Mouse (Mus musculus) embryonic facial prominence, embryonic 11.5 days (tissue): Measurements from ENCODE around the gene Gmcl1. TPM values are rescaled to one million over a fixed set of nuclear protein-coding genes. Genes with fewer than 3 reads are reported as not detected.

ENCODE experiments used
- ATAC-seq: fragments of 200-750 bp; cut with Nextera tagmentation; replicated peaks from 2 replicates; pipeline ENCODE4 v1.8.0; 2017; ENCODE audit warnings: low read depth; ENCODE audit not compliant: insufficient number of reproducible peaks, low FRiP score, low TSS enrichment
- DNase-seq: peaks from one replicate; pipeline ENCODE4 v3.0.0-alpha.2; 2015; ENCODE audit warnings: low spot score
- H3K27ac ChIP-seq: fragments of 300-500 bp; sonication (generic); replicated peaks from 2 replicates; pipeline ENCODE4 v1.5.1; 2014; ENCODE audit warnings: mild to moderate bottlenecking, low read depth, low read length, control low read depth
- H3K27me3 ChIP-seq: fragments of 300-500 bp; sonication (generic); 2 replicates; pipeline ENCODE4 v1.6.1; 2014; ENCODE audit warnings: mild to moderate bottlenecking, low read length, moderate library complexity, mixed read lengths; ENCODE audit not compliant: control insufficient read depth, insufficient read depth
- H3K36me3 ChIP-seq: fragments of 300-500 bp; sonication (generic); replicated peaks from 2 replicates; pipeline ENCODE4 v1.6.1; 2014; ENCODE audit warnings: low read depth, mild to moderate bottlenecking, low read length, moderate library complexity, mixed read lengths; ENCODE audit not compliant: control insufficient read depth, insufficient read depth
- H3K4me1 ChIP-seq: fragments of 300-500 bp; sonication (generic); 2 replicates; pipeline ENCODE4 v1.6.1; 2014; ENCODE audit warnings: low read length, mixed read lengths; ENCODE audit not compliant: control insufficient read depth, insufficient read depth
- H3K4me2 ChIP-seq: fragments of 300-500 bp; sonication (generic); 2 replicates; pipeline ENCODE4 v1.6.1; 2014; ENCODE audit warnings: low read depth, mild to moderate bottlenecking, control low read depth, low read length, moderate library complexity
- H3K4me3 ChIP-seq: fragments of 300-500 bp; sonication (generic); 2 replicates; pipeline ENCODE4 v1.5.1; 2014; ENCODE audit warnings: low read depth, low read length, control low read depth
- H3K9ac ChIP-seq: fragments of 300-500 bp; sonication (generic); replicated peaks from 2 replicates; pipeline ENCODE4 v1.6.1; 2014; ENCODE audit warnings: mild to moderate bottlenecking, control low read depth, low read length
- H3K9me3 ChIP-seq: fragments of 300-500 bp; sonication (generic); replicated peaks from 2 replicates; pipeline ENCODE4 v1.6.1; 2016; ENCODE audit warnings: mild to moderate bottlenecking, low read length, inconsistent platforms, mixed read lengths; ENCODE audit not compliant: control insufficient read depth
- WGBS: fragments of 180-500 bp; shearing (Covaris S2); extraction: QIAGEN DNeasy Blood & Tissue Kit; methylation state at CpG from one replicate; pipeline ENCODE4 v1.1.7; 2014; 5-methylcytosine and 5-hydroxymethylcytosine counted together
- polyA plus RNA-seq: library from polyadenylated mRNA; unstranded; fragments of >200 nt; fragmentation: Nextera tagmentation; extraction: Ambion mirVana; gene quantifications from 2 replicates; pipeline ENCODE4 v1.2.1, GENCODE M21; 2014

The Gmcl1 gene
- 49.3 and 57.4 TPM in 2 replicates for polyA plus RNA-seq

DNA sequence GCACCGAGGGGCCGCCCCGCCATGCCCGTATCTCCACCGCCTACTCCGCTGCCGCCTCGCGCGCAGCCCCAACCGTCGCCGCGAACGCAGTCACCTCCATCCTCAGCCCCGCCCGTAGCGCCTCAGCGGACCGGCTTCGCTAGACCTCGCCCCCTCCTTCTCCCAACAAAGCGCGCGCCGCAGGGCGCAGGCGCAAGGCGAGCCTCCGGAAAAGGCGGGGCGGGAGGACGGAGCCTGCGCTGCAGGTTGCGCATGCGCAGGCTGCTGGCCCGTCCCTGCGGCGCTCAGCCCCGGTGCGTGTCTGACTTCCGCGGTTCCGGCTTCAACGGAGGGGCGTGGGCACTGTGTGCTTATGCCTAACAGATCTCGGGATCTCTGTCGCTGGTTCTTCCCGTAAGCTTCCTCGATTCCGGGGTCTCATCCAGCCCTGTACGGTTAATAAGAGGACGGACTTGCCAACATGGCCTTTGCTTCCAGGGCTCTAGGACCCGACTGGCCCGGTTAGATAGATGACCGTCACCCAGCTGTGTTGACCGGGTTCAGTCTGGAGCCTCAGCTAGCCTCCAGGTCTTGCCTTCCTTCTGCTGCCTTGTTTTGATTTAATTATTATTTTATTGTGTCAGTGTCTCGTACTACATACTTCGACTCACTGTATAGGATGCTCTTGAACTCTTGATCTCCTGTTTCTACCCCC, at the start of gene Gmcl1:
Gene Gmcl1 (minus strand): TSS at position 201 of the 694 bp plus-strand sequence.
- Histone ChIP-seq H3K9ac (peak within 1 kb of the TSS; percentile 76), H3K4me1 (no peaks in the 10 kb centered on the region), H3K4me2 (peak within 1 kb of the TSS; percentile 76), H3K27me3 (no peaks in the 10 kb centered on the region), H3K9me3 (no peaks in the 10 kb centered on the region), H3K4me3 (peak within 1 kb of the TSS; percentile 47), H3K36me3 (no peaks in the 10 kb centered on the region), H3K27ac (peak within 1 kb of the TSS; percentile 66)
- ATAC-seq (peak; percentile 94), DNase-seq (peak; percentile 98)
- under 1% methylated on average over 45 of the region's 59 CpGs for WGBS

DNA sequence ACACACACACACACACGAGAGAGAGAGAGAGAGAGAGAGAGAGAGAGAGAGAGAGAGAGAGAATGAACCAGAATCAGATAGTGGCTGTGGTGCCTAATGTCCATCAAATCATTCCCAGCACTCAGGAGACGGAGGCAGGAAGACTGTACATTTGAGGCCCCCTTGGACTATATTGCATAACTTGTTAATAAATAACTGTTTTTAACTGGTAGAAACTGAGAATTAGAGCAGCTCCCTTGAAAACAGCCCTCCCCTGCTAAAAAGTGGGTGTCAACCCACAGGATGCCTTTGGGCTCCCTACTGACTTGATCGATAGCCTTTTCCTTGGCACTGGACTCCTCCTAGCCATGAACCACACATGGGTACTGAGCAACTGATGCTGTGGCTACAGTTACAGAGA, 49.2 kb upstream of the Gmcl1 start:
- Histone ChIP-seq H3K9ac (no peak overlapping the region), H3K4me3 (no peak overlapping the region), H3K27ac (no peak overlapping the region), H3K4me2 (no peak overlapping the region), H3K27me3 (no peaks in the 10 kb centered on the region), H3K36me3 (no peaks in the 10 kb centered on the region), H3K4me1 (no peaks in the 10 kb centered on the region), H3K9me3 (no peaks in the 10 kb centered on the region)
- ATAC-seq = no peak
- 58% methylated on average over 3 of the region's 3 CpGs for WGBS
- no peak for DNase-seq

DNA sequence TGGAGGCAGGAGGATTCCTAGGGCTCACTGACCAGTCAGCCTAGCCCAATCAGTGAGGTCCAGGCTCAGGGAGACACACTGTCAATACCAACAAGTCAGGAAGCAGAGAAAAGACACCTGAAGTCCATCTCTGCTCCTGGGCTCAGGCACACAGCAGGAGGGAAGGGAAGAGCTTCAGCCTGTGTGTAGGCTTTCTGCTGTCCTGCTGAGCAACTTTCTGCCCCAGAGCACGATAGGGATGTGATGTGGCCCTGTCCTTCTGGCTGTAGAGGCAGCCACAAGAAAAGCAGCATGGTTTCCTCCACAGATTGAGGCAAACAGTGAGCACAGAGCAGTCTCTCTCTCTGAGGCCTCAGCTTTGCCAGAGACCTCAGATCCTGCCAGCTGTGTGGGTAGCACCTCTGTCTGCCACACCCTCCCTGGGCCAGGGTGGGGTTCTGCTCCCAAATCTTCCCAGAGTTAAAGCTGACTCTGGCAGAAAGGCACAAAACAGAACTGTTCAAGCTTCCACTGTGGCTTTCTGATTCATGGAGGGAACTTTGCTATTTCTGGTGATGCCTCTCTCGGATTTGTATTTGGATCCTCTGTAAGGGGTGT, 48.3 kb upstream of the Gmcl1 start:
- no peak for ATAC-seq
- no peak overlapping the region for H3K4me3 ChIP-seq
- no peak overlapping the region for H3K4me2 ChIP-seq
- H3K27me3 ChIP-seq = no peaks in the 10 kb centered on the region
- H3K4me1 ChIP-seq = no peaks in the 10 kb centered on the region
- no peaks in the 10 kb centered on the region for H3K9me3 ChIP-seq
- H3K36me3 ChIP-seq = no peaks in the 10 kb centered on the region
- no peak for DNase-seq
- no peak overlapping the region for H3K9ac ChIP-seq
- 35% methylated on average over 2 of the region's 2 CpGs for whole genome bisulfite sequencing
- H3K27ac ChIP-seq = no peak overlapping the region

DNA sequence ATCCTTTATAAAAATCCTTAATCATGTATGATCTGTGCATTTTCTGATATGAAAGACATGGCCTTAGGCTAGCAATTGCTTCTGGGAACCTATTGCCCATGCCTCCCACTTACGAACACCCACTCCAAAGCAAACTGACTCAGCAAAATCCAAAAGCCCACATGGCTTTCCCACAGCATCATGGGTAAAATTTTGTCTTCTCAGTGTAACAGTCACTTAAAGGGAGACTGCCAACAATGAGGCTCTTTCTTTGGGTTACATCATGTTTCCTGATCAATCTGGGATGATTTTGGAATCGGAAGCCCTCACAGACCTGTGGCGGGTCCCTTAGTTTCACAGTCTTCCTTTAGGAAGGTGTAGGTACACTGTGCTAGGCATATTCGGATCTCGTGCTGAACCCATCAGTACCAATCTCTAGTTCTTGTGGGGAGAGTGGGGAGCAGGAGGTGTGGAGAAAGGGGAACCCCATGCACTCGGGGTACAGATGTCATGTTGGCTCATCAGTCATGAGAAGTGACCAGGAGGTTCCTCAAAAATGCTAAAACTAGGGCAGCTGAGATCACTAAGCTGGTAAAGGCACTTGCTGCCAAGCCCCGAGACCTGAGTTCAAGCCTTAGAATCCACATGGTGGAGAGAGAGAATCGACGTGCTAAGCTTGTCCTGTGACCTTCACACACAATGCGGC, 45.9 kb upstream of the Gmcl1 start:
- Histone ChIP-seq H3K9ac (no peak overlapping the region), H3K36me3 (no peaks in the 10 kb centered on the region), H3K4me2 (no peak overlapping the region), H3K4me3 (no peak overlapping the region), H3K9me3 (no peaks in the 10 kb centered on the region), H3K4me1 (no peaks in the 10 kb centered on the region), H3K27me3 (no peaks in the 10 kb centered on the region), H3K27ac (no peak overlapping the region)
- no peak for ATAC-seq
- DNase-seq = no peak
- 85% methylated on average over 10 of the region's 10 CpGs for WGBS

DNA sequence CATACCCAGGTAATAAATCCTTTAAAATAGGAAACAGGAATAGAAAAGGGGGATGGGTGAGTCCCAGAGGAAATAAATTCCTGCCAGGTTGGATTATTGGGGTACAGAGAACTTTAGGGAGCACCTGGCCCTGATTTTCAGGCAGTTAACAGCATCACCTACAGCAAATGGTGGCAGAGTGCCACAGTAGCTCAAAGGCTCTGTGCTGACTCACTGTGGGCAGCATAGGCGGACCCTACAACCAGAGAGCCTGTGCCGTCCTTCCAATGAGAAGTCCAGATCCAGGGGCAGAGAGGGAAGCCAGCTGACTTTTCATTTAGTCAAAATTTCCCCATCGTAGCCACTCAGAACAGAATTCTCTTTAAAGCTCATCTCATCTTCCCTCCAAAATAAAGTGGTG, 44.0 kb upstream of the Gmcl1 start:
- H3K4me2 ChIP-seq = no peak overlapping the region
- H3K4me1 ChIP-seq = no peaks in the 10 kb centered on the region
- no peak overlapping the region for H3K27ac ChIP-seq
- H3K9me3 ChIP-seq = no peaks in the 10 kb centered on the region
- H3K9ac ChIP-seq = no peak overlapping the region
- no peak overlapping the region for H3K4me3 ChIP-seq
- DNase-seq (no peak), ATAC-seq (no peak)
- no peaks in the 10 kb centered on the region for H3K27me3 ChIP-seq
- H3K36me3 ChIP-seq = no peaks in the 10 kb centered on the region
- WGBS = 71% methylated on average over 3 of the region's 3 CpGs

DNA sequence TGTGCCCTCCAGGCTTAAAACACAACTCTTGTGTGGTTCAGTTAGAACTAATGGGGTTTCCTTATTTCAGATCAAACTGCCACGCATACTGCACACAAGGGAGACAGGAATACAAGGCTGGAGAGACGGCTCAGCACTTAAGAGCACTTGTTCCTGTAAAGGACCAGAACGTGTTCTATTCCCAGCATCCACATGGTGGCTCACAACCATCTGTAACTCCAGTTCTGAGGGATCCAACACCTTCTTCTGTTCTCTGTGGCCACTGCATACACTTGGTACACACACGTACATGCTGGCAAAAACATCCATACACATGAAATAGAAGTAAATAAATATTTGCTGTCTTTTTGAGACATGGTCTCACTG, 43.5 kb upstream of the Gmcl1 start:
- H3K4me1 ChIP-seq = no peaks in the 10 kb centered on the region
- no peaks in the 10 kb centered on the region for H3K9me3 ChIP-seq
- no peak overlapping the region for H3K9ac ChIP-seq
- no peaks in the 10 kb centered on the region for H3K27me3 ChIP-seq
- H3K4me3 ChIP-seq = no peak overlapping the region
- WGBS = 58% methylated on average over 4 of the region's 4 CpGs
- no peak for DNase-seq
- no peaks in the 10 kb centered on the region for H3K36me3 ChIP-seq
- H3K27ac ChIP-seq = no peak overlapping the region
- no peak for ATAC-seq
- no peak overlapping the region for H3K4me2 ChIP-seq

DNA sequence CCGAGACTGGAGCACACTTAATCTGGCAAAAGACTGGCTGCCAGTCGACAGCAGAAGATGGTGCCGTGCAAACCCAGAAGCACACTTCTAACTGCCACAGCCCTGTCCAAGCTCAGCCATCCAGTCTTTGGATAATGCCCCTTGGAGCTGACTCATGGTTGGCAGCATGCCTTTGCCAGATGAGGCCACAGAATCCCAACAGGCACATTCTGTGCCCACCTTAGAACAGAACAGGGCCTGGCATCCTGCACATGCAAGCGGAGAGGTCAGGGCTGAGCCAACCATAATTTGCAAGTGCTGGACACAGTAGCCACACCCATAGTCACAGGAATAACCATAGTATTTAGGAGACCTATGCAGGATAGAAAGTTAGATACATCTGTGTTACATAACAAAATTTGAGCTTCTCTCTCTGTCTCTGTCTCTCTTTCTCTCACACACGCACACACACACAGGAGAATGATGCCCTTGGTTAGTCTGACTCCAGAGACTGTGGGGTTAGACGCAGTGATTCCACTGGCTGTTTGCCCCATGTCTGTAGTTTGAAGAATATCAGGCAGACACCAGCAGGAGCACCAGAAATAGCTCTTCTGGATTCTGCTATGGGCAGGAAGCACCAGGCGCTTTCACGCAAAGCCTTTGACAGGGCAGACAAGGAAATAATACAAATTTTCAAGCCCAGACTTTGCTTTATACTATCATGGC, 43.0 kb upstream of the Gmcl1 start:
- Histone ChIP-seq H3K36me3 (no peaks in the 10 kb centered on the region), H3K4me3 (no peak overlapping the region), H3K27ac (no peak overlapping the region), H3K27me3 (no peaks in the 10 kb centered on the region), H3K9ac (no peak overlapping the region), H3K9me3 (no peaks in the 10 kb centered on the region), H3K4me1 (no peaks in the 10 kb centered on the region), H3K4me2 (no peak overlapping the region)
- DNase-seq = no peak
- WGBS = 90% methylated on average over 8 of the region's 8 CpGs
- ATAC-seq = no peak

DNA sequence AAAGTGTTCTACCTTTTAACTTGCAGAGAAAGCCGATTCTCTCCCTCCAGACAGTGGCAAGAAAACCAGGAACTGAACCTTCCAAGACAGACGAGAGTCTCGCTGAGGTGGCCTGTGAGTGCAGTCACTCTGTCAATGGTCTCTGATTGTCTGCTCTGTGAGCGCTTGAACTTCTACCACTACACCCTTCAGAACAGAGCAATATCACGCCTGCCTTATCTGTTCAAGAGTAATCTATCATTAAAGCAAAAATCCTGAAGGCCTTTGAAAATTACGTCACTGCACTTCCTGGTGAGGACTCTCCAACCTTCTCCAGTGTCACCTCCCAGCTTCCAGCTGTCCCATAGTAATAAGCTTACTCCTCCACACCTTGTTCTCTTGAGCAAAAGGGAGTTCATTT, 41.8 kb upstream of the Gmcl1 start:
- Histone ChIP-seq H3K27ac (no peak overlapping the region), H3K9me3 (no peaks in the 10 kb centered on the region), H3K27me3 (no peaks in the 10 kb centered on the region), H3K36me3 (no peaks in the 10 kb centered on the region), H3K4me2 (no peak overlapping the region), H3K4me1 (no peaks in the 10 kb centered on the region), H3K4me3 (no peak overlapping the region), H3K9ac (no peak overlapping the region)
- no peak for DNase-seq
- 83% methylated on average over 6 of the region's 6 CpGs for WGBS
- ATAC-seq = no peak
